Mouse (Mus musculus) kidney, embryonic 15.5 days (tissue): ENCODE data around the gene Manbal. TPM values are rescaled to one million over a fixed set of nuclear protein-coding genes. Genes with fewer than 3 reads are reported as not detected.

ENCODE experiments used
- ATAC-seq: fragments of 200-750 bp; cut with Nextera tagmentation; replicated peaks from 2 replicates; pipeline ENCODE4 v1.8.0; 2017; ENCODE audit warnings: moderate TSS enrichment; ENCODE audit not compliant: low FRiP score
- H3K27ac ChIP-seq: fragments of 300-500 bp; sonication (generic); 2 replicates; pipeline ENCODE4 v1.5.1; 2015; ENCODE audit warnings: mild to moderate bottlenecking, inconsistent platforms
- H3K27me3 ChIP-seq: fragments of 300-500 bp; sonication (generic); 2 replicates; pipeline ENCODE4 v1.6.1; 2015; ENCODE audit warnings: inconsistent platforms
- H3K36me3 ChIP-seq: fragments of 300-500 bp; sonication (generic); 2 replicates; pipeline ENCODE4 v1.6.1; 2015; ENCODE audit warnings: inconsistent platforms
- H3K4me1 ChIP-seq: fragments of 300-500 bp; sonication (generic); 2 replicates; pipeline ENCODE4 v1.6.1; 2015; ENCODE audit warnings: inconsistent platforms
- H3K4me2 ChIP-seq: fragments of 300-500 bp; sonication (generic); 2 replicates; pipeline ENCODE4 v1.6.1; 2015; ENCODE audit warnings: moderate library complexity, mild to moderate bottlenecking, inconsistent platforms
- H3K4me3 ChIP-seq: fragments of 300-500 bp; sonication (generic); replicated peaks from 2 replicates; pipeline ENCODE4 v1.5.1; 2015; ENCODE audit warnings: mild to moderate bottlenecking, inconsistent platforms
- H3K9ac ChIP-seq: fragments of 300-500 bp; sonication (generic); 2 replicates; pipeline ENCODE4 v1.6.1; 2015; ENCODE audit warnings: mild to moderate bottlenecking, inconsistent platforms
- H3K9me3 ChIP-seq: fragments of 300-500 bp; sonication (generic); replicated peaks from 2 replicates; pipeline ENCODE4 v1.6.1; 2016; ENCODE audit warnings: inconsistent platforms
- WGBS: fragments of 180-500 bp; shearing (Covaris S2); methylation state at CpG from one replicate; pipeline ENCODE4 v1.1.7; 2015; ENCODE audit warnings: mixed read lengths; 5-methylcytosine and 5-hydroxymethylcytosine counted together
- polyA plus RNA-seq: library from polyadenylated mRNA; unstranded; fragments of >200 nt; fragmentation: Nextera tagmentation; extraction: Ambion mirVana; gene quantifications from 2 replicates; pipeline ENCODE4 v1.2.1, GENCODE M21; 2015

The Manbal gene
- polyA plus RNA-seq, 1 experiment from 2014 or later = 81.2 TPM

DNA sequence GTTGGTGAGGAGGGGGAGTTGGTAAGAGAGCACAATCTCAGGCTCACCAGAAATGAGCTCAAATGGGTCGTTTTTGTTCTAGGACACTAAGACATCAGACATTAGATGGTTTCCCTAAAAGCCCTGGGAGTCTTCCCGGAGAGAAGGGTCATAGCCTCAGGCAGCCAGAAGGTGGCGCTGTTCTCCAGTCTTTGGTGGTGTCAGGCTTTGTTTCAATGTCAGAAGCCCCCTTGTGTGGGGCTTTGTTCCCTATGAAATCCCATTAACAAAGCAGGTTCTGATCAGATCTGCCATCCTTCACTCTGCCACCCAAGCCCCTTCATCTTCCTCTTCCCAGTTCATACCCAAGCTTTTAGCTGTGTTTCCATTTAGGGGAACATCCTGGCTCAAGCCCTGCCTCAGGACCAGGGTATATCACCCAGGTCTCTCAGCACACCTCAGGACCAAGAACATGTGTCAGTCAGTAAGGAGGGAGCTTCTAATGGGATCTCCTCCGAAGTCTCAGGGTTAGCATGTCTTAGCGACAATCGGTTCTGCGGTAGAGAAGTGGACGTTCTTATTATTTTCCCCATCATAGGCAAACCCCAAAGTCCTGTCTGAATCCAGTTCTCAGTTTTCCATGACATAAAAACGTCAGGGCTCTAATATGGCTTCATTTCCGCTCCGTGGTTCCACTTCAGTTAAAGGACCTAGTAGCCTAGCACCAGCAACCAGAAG, 25.7 kb upstream of the Manbal start:
- peak; percentile 44; the same call in 1 of the 2 replicates for ATAC-seq
- H3K27me3 ChIP-seq = no peaks in the 10 kb centered on the region
- no peak overlapping the region for H3K9ac ChIP-seq
- WGBS = 43% methylated on average over 11 of the region's 11 CpGs
- H3K4me1 ChIP-seq = peaks cover 21% of the 10 kb centered on the region
- no peak overlapping the region for H3K4me3 ChIP-seq
- no peak overlapping the region for H3K27ac ChIP-seq
- no peak overlapping the region for H3K4me2 ChIP-seq
- H3K36me3 ChIP-seq = no peaks in the 10 kb centered on the region
- H3K9me3 ChIP-seq = no peaks in the 10 kb centered on the region

DNA sequence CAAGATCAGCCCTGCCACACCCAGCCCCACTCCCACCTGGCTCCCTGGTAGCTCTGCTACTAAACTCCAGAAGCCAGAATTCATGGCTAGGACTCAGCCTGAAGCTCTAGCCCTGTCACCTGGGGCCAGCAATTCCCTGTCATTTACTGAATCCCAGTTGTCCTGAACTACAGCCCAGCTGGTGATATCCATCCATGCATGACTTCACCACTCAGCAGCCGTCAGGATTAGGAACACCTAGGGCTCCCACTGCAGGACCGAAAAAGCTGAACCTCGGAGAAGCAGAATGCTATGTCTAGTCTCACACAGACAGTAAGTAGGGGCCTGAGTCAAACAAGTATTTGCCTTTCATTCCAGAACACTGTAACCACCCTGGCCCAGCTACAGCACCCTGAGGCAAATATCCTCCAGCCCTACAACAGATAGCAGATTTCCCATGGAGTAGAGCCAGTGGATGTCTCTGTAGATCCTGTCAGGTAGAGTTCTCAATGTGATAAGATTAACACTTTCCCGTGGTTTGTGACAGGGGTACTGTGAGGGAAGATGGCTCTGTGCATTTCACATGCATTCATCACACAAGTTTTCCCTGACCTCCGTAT, 25.0 kb upstream of the Manbal start:
- H3K9me3 ChIP-seq = no peaks in the 10 kb centered on the region
- H3K27me3 ChIP-seq = no peaks in the 10 kb centered on the region
- no peak overlapping the region for H3K9ac ChIP-seq
- H3K4me3 ChIP-seq = no peak overlapping the region
- H3K36me3 ChIP-seq = no peaks in the 10 kb centered on the region
- H3K4me2 ChIP-seq = no peak overlapping the region
- H3K4me1 ChIP-seq = peaks cover 21% of the 10 kb centered on the region
- 51% methylated on average over 5 of the region's 5 CpGs for WGBS
- H3K27ac ChIP-seq = no peak overlapping the region
- ATAC-seq = no peak

DNA sequence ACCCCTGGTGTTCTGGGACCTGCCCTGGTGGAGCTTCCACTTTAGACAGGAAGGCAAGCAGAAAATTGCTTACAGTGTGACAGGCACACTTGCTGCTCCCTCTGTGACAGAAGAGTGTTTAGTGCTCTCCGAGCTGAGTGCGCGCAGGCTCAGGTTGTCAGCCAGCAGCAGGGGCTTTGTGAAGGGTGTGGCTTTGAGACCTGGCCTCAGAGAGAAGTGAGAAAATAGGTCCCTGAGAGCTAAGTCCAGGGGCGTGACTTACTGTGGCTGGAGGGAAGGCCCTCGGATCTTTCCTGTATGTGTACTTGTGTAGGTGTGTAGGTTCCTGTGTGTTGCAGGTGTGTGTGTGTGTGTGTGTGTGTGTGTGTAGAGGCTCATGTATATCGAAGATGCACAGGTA, 24.1 kb upstream of the Manbal start:
- H3K4me2 ChIP-seq = no peak overlapping the region
- H3K36me3 ChIP-seq = no peaks in the 10 kb centered on the region
- no peak overlapping the region for H3K27ac ChIP-seq
- no peak overlapping the region for H3K4me3 ChIP-seq
- WGBS = 76% methylated on average over 6 of the region's 6 CpGs
- no peaks in the 10 kb centered on the region for H3K27me3 ChIP-seq
- peaks cover 26% of the 10 kb centered on the region for H3K4me1 ChIP-seq
- H3K9me3 ChIP-seq = no peaks in the 10 kb centered on the region
- no peak for ATAC-seq
- H3K9ac ChIP-seq = no peak overlapping the region

DNA sequence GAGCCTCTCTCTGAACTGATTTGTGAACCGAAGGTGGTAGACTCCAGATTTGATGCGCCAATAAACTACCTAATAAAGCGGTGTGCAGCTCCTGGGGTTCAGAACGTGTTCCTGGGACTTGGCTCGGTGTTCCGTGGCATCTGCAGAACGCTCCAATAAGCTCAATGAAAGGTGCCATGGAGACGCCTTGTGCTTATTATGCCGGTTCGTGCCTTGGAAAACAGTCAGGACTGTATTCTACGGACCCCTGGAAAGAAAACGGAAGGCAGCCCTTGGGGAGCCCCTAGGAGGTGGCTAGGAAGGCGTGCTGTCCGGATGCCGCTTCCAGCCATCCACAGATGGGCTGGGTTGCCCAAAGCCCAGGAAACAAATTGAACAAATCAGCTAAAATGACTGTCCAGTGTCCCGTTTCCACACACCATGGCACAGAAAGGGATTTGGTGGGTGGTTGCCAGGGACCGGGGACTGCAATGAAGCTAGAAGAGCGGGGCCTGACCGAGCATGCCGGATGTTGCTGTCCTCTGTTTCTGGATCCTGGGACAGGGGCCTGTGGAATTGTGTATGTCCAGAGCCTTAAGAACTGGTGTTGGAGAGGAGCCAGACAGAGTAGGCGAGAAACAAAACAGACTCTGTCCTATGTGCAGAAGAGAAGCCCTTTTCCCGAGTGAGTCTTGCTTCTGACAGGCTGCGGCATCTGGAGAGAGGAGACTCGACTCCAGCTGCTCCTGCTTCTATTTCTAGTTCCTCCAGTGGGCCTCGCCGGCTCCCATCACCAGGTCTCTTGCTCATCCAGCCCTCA, 19.8 kb upstream of the Manbal start, which contains the start of gene Ghrh:
TSS of gene Ghrh (minus strand) at position 146 of the 799 bp plus-strand sequence.
- Histone ChIP-seq H3K27ac (peak within 1 kb of the TSS; percentile 45; the same call in 1 of the 2 replicates), H3K9me3 (no peaks in the 10 kb centered on the region), H3K9ac (no peak within 1 kb of the TSS), H3K4me1 (peaks cover 5% of the 10 kb centered on the region; the same call in 1 of the 2 replicates), H3K36me3 (no peaks in the 10 kb centered on the region), H3K4me3 (no peak within 1 kb of the TSS), H3K27me3 (no peaks in the 10 kb centered on the region), H3K4me2 (no peak within 1 kb of the TSS)
- no peak for ATAC-seq
- WGBS = 68% methylated on average over 26 of the region's 26 CpGs

DNA sequence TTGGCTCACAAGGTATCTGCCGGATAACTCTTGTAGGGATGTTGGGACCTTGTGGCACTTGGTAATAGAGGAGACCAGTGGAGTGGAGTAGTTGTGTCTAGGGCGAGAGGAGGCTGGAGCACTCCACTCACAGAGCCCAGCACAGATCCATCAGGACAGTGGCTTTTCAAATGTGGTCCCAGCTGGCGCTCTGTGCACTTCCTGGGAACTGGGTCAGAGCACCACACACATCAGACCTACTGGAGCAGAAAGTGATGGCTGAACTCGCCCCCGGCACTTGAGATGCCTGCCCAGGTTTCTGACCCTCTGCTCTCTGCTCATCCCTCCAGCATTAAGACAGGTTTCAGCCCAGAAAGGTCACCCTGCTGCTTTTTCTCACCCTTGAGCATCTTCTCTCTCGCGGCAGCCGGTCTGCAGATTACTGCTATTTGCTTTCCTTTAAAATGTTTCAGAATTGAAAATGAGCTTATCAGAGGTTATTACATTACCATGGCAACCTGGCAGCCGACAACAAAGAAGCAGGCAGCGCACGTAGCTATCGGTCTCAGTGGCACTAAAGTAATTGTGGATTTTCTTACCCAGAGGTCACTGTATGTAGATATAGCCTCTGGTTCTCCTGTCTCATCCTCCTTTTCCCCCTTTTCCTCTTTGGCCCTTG, 18.1 kb upstream of the Manbal start:
- no peak overlapping the region for H3K4me2 ChIP-seq
- no peak for ATAC-seq
- WGBS = 71% methylated on average over 12 of the region's 12 CpGs
- H3K4me3 ChIP-seq = no peak overlapping the region
- H3K27me3 ChIP-seq = no peaks in the 10 kb centered on the region
- no peaks in the 10 kb centered on the region for H3K9me3 ChIP-seq
- H3K4me1 ChIP-seq = peaks cover 11% of the 10 kb centered on the region; the same call in 1 of the 2 replicates
- H3K36me3 ChIP-seq = no peaks in the 10 kb centered on the region
- no peak overlapping the region for H3K9ac ChIP-seq
- no peak overlapping the region for H3K27ac ChIP-seq

- no peak overlapping the region for H3K27ac ChIP-seq
- no peak for ATAC-seq
- no peaks in the 10 kb centered on the region for H3K9me3 ChIP-seq
- no peak overlapping the region for H3K9ac ChIP-seq
- H3K27me3 ChIP-seq = no peaks in the 10 kb centered on the region
- no peak overlapping the region for H3K4me2 ChIP-seq
- H3K36me3 ChIP-seq = no peaks in the 10 kb centered on the region
- peaks cover 8% of the 10 kb centered on the region; the same call in 1 of the 2 replicates for H3K4me1 ChIP-seq
- no peak overlapping the region for H3K4me3 ChIP-seq
- WGBS = 77% methylated on average over 4 of the region's 4 CpGs
Observed at GRCm38 (mm10) chr2:157353183-157353582, 14.2 kb upstream of the Manbal start.

GRCm38 (mm10) chr2:157354106-157354505, 13.3 kb upstream of the Manbal start:
- H3K9ac ChIP-seq = no peak overlapping the region
- H3K36me3 ChIP-seq = no peaks in the 10 kb centered on the region
- H3K4me2 ChIP-seq = no peak overlapping the region
- H3K27me3 ChIP-seq = no peaks in the 10 kb centered on the region
- peaks cover 8% of the 10 kb centered on the region; the same call in 1 of the 2 replicates for H3K4me1 ChIP-seq
- no peak for ATAC-seq
- no peak overlapping the region for H3K4me3 ChIP-seq
- WGBS = 44% methylated on average over 3 of the region's 3 CpGs
- no peak overlapping the region for H3K27ac ChIP-seq
- H3K9me3 ChIP-seq = no peaks in the 10 kb centered on the region

GRCm38 (mm10) chr2:157360028-157360427, 7.4 kb upstream of the Manbal start:
- no peak overlapping the region for H3K4me2 ChIP-seq
- ATAC-seq = no peak
- 92% methylated on average over 5 of the region's 5 CpGs for WGBS

GRCm38 (mm10) chr2:157363031-157363430, 4.4 kb upstream of the Manbal start:
- Histone ChIP-seq H3K36me3 (no peaks in the 10 kb centered on the region), H3K4me1 (peaks cover 4% of the 10 kb centered on the region; the same call in 1 of the 2 replicates), H3K27ac (no peak overlapping the region), H3K4me3 (no peak overlapping the region), H3K9ac (no peak overlapping the region), H3K9me3 (no peaks in the 10 kb centered on the region), H3K4me2 (no peak overlapping the region), H3K27me3 (no peaks in the 10 kb centered on the region)
- WGBS = 73% methylated on average over 3 of the region's 3 CpGs
- ATAC-seq = no peak

More at GRCm38 (mm10) chr2:157360028-157360427, 7.4 kb upstream of the Manbal start:
- Histone ChIP-seq H3K9ac (no peak overlapping the region), H3K4me3 (no peak overlapping the region), H3K27ac (no peak overlapping the region), H3K36me3 (no peaks in the 10 kb centered on the region), H3K27me3 (no peaks in the 10 kb centered on the region), H3K9me3 (no peaks in the 10 kb centered on the region), H3K4me1 (no peaks in the 10 kb centered on the region)

DNA sequence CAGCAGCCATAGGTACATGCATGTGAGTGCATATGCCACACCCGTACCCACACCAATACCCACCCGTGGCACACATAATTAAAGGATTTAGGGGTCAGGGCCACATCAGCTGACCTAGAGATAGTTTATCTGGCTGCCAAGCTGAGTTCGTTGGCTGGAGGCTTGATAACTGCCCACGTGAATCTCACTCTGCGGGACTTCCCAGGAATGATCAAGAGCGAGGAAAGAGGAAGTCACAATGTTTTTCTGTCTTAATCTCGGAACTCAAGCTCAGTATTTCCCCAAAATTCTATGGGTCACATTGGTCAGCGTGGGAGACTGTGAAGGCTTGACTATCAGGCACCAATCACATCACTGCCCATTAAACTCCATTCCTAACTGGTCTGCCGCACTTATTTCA, 632 bp upstream of the Manbal start:
- Histone ChIP-seq H3K27me3 (no peaks in the 10 kb centered on the region), H3K4me1 (peaks cover 18% of the 10 kb centered on the region), H3K4me3 (peak overlapping the region; percentile 78), H3K9ac (no peak overlapping the region), H3K36me3 (peaks cover 8% of the 10 kb centered on the region), H3K4me2 (peak overlapping the region; percentile 63), H3K27ac (peak overlapping the region; percentile 93; the same call in 1 of the 2 replicates), H3K9me3 (no peaks in the 10 kb centered on the region)
- no peak for ATAC-seq
- 77% methylated on average over 9 of the region's 9 CpGs for WGBS

DNA sequence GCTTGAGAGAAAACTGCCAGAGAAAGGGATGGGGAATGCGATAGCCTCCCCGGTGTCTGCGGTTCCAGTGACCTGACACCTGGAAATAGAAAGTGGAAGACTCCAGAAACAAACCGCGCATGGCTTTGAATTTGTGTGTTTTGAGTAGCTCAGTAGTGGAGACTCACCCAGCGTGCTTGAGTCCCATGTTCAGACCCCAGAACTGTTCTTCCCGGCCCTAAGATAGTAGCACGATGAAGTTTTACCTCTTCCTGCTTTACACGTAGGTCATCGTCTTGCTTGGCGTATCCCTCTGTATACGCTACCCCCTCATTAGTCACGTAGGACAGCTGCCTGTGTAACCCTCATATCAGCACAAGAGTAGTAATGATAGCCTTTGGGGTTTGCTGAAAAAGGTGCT, 597 bp downstream of the Manbal start:
- peak overlapping the region; percentile 78 for H3K4me3 ChIP-seq
- H3K27ac ChIP-seq = peak overlapping the region; percentile 93
- H3K4me1 ChIP-seq = peaks cover 22% of the 10 kb centered on the region
- peak overlapping the region; percentile 63 for H3K4me2 ChIP-seq
- H3K9me3 ChIP-seq = no peaks in the 10 kb centered on the region
- under 1% methylated on average over 13 of the region's 13 CpGs for WGBS
- H3K9ac ChIP-seq = peak overlapping the region; percentile 92
- no peak; the same call in 1 of the 2 replicates for ATAC-seq
- no peaks in the 10 kb centered on the region for H3K27me3 ChIP-seq
- H3K36me3 ChIP-seq = peaks cover 13% of the 10 kb centered on the region
